Mouse (Mus musculus) intestine, postnatal 0 days (tissue): ENCODE measurements around the gene Rabl6. TPM values are rescaled to one million over a fixed set of nuclear protein-coding genes. Genes with fewer than 3 reads are reported as not detected.

Source experiments
- ATAC-seq: fragments of 200-750 bp; cut with Nextera tagmentation; 2 replicates; pipeline ENCODE4 v1.8.0; 2017; ENCODE audit warnings: mild to moderate bottlenecking, moderate TSS enrichment, moderate library complexity
- H3K27ac ChIP-seq: fragments of 300-500 bp; sonication (generic); 2 replicates; pipeline ENCODE4 v1.5.1; 2014; ENCODE audit warnings: mild to moderate bottlenecking, low read depth, low read length, moderate library complexity
- H3K27me3 ChIP-seq: fragments of 300-500 bp; sonication (generic); replicated peaks from 2 replicates; pipeline ENCODE4 v1.6.1; 2014; ENCODE audit warnings: low read length, mixed read lengths; ENCODE audit not compliant: control insufficient read depth, insufficient read depth
- H3K36me3 ChIP-seq: fragments of 300-500 bp; sonication (generic); 2 replicates; pipeline ENCODE4 v1.6.1; 2014; ENCODE audit warnings: mild to moderate bottlenecking, moderate library complexity; ENCODE audit not compliant: control insufficient read depth, insufficient read depth
- H3K4me1 ChIP-seq: fragments of 300-500 bp; sonication (generic); replicated peaks from 2 replicates; pipeline ENCODE4 v1.6.1; 2014; ENCODE audit warnings: antibody characterized with exemption, low read length, mixed read lengths; ENCODE audit not compliant: control insufficient read depth, insufficient read depth
- H3K4me2 ChIP-seq: fragments of 300-500 bp; sonication (generic); replicated peaks from 2 replicates; pipeline ENCODE4 v1.6.1; 2014; ENCODE audit warnings: low read depth, mild to moderate bottlenecking, moderate library complexity
- H3K4me3 ChIP-seq: fragments of 300-500 bp; sonication (generic); 2 replicates; pipeline ENCODE4 v1.5.1; 2014; ENCODE audit warnings: low read depth, low read length
- H3K9ac ChIP-seq: fragments of 300-500 bp; sonication (generic); 2 replicates; pipeline ENCODE4 v1.6.1; 2014; ENCODE audit warnings: mild to moderate bottlenecking, low read depth, low read length
- H3K9me3 ChIP-seq: fragments of 300-500 bp; sonication (generic); 2 replicates; pipeline ENCODE4 v1.6.1; 2016; ENCODE audit warnings: mixed run types; ENCODE audit not compliant: control insufficient read depth
- CTCF ChIP-seq: sonication (generic); IDR thresholded peaks from 2 replicates; pipeline ENCODE4 v1.5.1; 2016; ENCODE audit warnings: low read depth, mild to moderate bottlenecking, control low read depth, antibody characterized with exemption, moderate library complexity
- WGBS: fragments of 180-500 bp; shearing (Covaris S2); extraction: QIAGEN DNeasy Blood & Tissue Kit; methylation state at CpG from one replicate; pipeline ENCODE4 v1.1.7; 2014; 5-methylcytosine and 5-hydroxymethylcytosine counted together
- polyA plus RNA-seq: library from polyadenylated mRNA; unstranded; fragments of >200 nt; fragmentation: Nextera tagmentation; extraction: Ambion mirVana; gene quantifications from 2 replicates; pipeline ENCODE4 v1.2.1, GENCODE M21; 2015

The Rabl6 gene
- polyA plus RNA-seq, 1 experiment from 2014 or later = 26.8 TPM

- Histone ChIP-seq H3K27ac (no peak overlapping the region), H3K4me2 (no peak overlapping the region), H3K36me3 (peaks cover 64% of the 10 kb centered on the region), H3K9ac (no peak overlapping the region), H3K27me3 (no peaks in the 10 kb centered on the region), H3K9me3 (no peaks in the 10 kb centered on the region), H3K4me1 (0 out of 2 replicates have a peak, but pooled peaks cover 3% of the 10 kb centered on the region), H3K4me3 (no peak overlapping the region)
- no peak for TF ChIP-seq CTCF
- WGBS = 94% methylated on average over 8 of the region's 8 CpGs
- no peak for ATAC-seq
Observed at GRCm38 (mm10) chr2:25587290-25587689, 21.0 kb downstream of the Rabl6 start.

DNA sequence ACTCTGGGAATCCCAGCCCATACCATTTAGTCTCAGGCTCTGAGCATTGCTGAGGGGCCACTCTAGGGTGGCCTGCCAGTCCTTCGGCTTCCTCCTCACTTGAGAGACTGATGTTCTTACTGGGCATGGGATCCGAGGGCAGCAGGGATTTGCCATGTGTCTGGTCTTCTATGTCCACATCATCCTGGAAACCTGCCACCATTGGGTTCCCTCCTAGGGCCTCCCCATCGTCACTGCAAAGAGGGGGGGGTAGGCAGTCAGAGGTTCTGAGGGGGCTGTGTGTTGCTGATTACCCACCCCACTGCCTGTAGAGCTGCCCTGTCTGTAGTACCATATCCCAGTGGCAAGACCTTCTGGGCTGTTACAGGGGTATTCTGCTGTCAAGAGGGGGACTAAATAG lies 22.7 kb downstream of the Rabl6 start:
- H3K4me1 ChIP-seq = peaks cover 7% of the 10 kb centered on the region; the same call in 1 of the 2 replicates
- no peak overlapping the region for H3K4me3 ChIP-seq
- WGBS = 75% methylated on average over 3 of the region's 3 CpGs
- TF ChIP-seq CTCF = no peak
- H3K36me3 ChIP-seq = peaks cover 47% of the 10 kb centered on the region
- no peak overlapping the region for H3K9ac ChIP-seq
- no peak for ATAC-seq
- no peaks in the 10 kb centered on the region for H3K27me3 ChIP-seq
- no peaks in the 10 kb centered on the region for H3K9me3 ChIP-seq
- H3K4me2 ChIP-seq = no peak overlapping the region
- no peak overlapping the region for H3K27ac ChIP-seq

GRCm38 (mm10) chr2:25584856-25585255 lies 23.5 kb downstream of the Rabl6 start:
- ATAC-seq = no peak
- Histone ChIP-seq H3K4me2 (no peak overlapping the region), H3K9me3 (no peaks in the 10 kb centered on the region), H3K4me3 (no peak overlapping the region), H3K27ac (no peak overlapping the region), H3K4me1 (peaks cover 7% of the 10 kb centered on the region), H3K27me3 (peaks cover 7% of the 10 kb centered on the region), H3K9ac (no peak overlapping the region), H3K36me3 (peaks cover 40% of the 10 kb centered on the region)
- 86% methylated on average over 4 of the region's 4 CpGs for WGBS
- TF ChIP-seq CTCF = no peak

GRCm38 (mm10) chr2:25584152-25584551 lies 24.2 kb downstream of the Rabl6 start:
- ATAC-seq = no peak

DNA sequence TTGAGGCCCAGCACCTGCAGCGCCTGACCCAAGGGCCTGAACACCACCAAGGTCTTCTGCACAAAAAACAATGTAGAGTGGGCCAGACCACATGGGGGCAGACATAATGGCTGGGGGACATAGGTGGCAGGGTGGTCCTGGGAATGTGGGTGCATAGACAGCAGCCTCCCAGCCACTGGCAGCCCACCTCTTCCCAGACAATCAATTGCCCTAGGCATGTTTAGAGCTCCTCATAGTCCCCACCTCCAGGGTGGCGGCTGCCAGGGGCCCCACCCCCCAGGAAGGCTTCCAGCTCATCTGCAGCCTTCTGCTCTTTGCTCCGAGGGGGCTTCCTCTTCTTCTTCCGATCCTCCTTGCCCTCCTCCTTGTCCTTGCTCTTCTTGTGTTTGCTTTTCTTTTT lies 24.8 kb downstream of the Rabl6 start:
- Histone ChIP-seq H3K9me3 (no peaks in the 10 kb centered on the region), H3K36me3 (peaks cover 37% of the 10 kb centered on the region), H3K4me2 (no peak overlapping the region), H3K27me3 (peaks cover 20% of the 10 kb centered on the region), H3K4me3 (no peak overlapping the region), H3K4me1 (peaks cover 14% of the 10 kb centered on the region), H3K9ac (no peak overlapping the region), H3K27ac (no peak overlapping the region; the same call in 1 of the 2 replicates)
- no peak for TF ChIP-seq CTCF
- WGBS = 35% methylated on average over 4 of the region's 4 CpGs
- no peak for ATAC-seq

More at GRCm38 (mm10) chr2:25584152-25584551, 24.2 kb downstream of the Rabl6 start:
- Histone ChIP-seq H3K9me3 (no peaks in the 10 kb centered on the region), H3K27me3 (peaks cover 14% of the 10 kb centered on the region), H3K9ac (no peak overlapping the region), H3K36me3 (peaks cover 38% of the 10 kb centered on the region), H3K27ac (no peak overlapping the region), H3K4me2 (no peak overlapping the region), H3K4me3 (no peak overlapping the region), H3K4me1 (peaks cover 12% of the 10 kb centered on the region)
- no peak for TF ChIP-seq CTCF
- 55% methylated on average over 3 of the region's 3 CpGs for WGBS

- H3K4me2 ChIP-seq = no peak overlapping the region
- no peak for ATAC-seq
Observed at GRCm38 (mm10) chr2:25583120-25583481, 25.2 kb downstream of the Rabl6 start.

More at GRCm38 (mm10) chr2:25583120-25583481, 25.2 kb downstream of the Rabl6 start:
- Histone ChIP-seq H3K9ac (no peak overlapping the region), H3K4me3 (no peak overlapping the region), H3K9me3 (no peaks in the 10 kb centered on the region), H3K27ac (no peak overlapping the region; the same call in 1 of the 2 replicates), H3K4me1 (peaks cover 18% of the 10 kb centered on the region), H3K36me3 (peaks cover 33% of the 10 kb centered on the region), H3K27me3 (peaks cover 25% of the 10 kb centered on the region)
- 74% methylated on average over 6 of the region's 6 CpGs for WGBS
- TF ChIP-seq CTCF = no peak
